Mouse (Mus musculus) myocyte (in vitro differentiated cells): ENCODE results near the gene Tecr. TPM values are rescaled to one million over a fixed set of nuclear protein-coding genes. Genes with fewer than 3 reads are reported as not detected.

ENCODE experiments used
- H3K27me3 ChIP-seq: one replicate; pipeline ENCODE4 v1.6.1; 2011; ENCODE audit not compliant: control insufficient read depth, insufficient read depth, insufficient read length
- H3K36me3 ChIP-seq: one replicate; pipeline ENCODE4 v1.6.1; 2011; ENCODE audit not compliant: control insufficient read depth, insufficient read depth
- H3K4me2 ChIP-seq: one replicate; pipeline ENCODE4 v1.6.1; 2011; ENCODE audit warnings: low read depth, control low read depth
- H3K4me3 ChIP-seq: one replicate; pipeline ENCODE4 v1.5.1; 2011; ENCODE audit warnings: mild to moderate bottlenecking, control low read depth, moderate library complexity
- H3K79me2 ChIP-seq: one replicate; pipeline ENCODE4 v1.6.1; 2011; ENCODE audit not compliant: control insufficient read depth, insufficient read depth
- H3ac ChIP-seq: one replicate; pipeline ENCODE4 v1.6.1; 2011; ENCODE audit not compliant: control insufficient read depth, insufficient read length
- CEBPB ChIP-seq: IDR thresholded peaks from 2 replicates; pipeline ENCODE4 v1.6.1; 2011; ENCODE audit warnings: mild to moderate bottlenecking, moderate library complexity; ENCODE audit not compliant: poor library complexity, insufficient read depth, severe bottlenecking
- E2F4 ChIP-seq: IDR thresholded peaks from one replicate; pipeline ENCODE4 v1.6.1; 2011; ENCODE audit warnings: mild to moderate bottlenecking, control low read depth, moderate library complexity; ENCODE audit not compliant: insufficient read depth
- MAX ChIP-seq: IDR thresholded peaks from one replicate; pipeline ENCODE4 v1.6.1; 2011; ENCODE audit warnings: low read depth, mild to moderate bottlenecking, control low read depth
- MYOD1 ChIP-seq, 3 experiments: IDR thresholded peaks; one replicate each; pipeline ENCODE4 v1.6.1; 2011; ENCODE audit warnings: control low read depth in 2 of 3, low read depth in 2 of 3, mild to moderate bottlenecking in 2 of 3, moderate library complexity in 1 of 3; ENCODE audit not compliant: insufficient read length in 2 of 3, control insufficient read depth in 1 of 3
- MYOG ChIP-seq, 3 experiments: IDR thresholded peaks; one replicate each; pipeline ENCODE4 v1.6.1; 2011; ENCODE audit warnings: control low read depth in 2 of 3, low read depth in 2 of 3, mild to moderate bottlenecking in 2 of 3; ENCODE audit not compliant: insufficient read length in 2 of 3, control insufficient read depth in 1 of 3, insufficient read depth in 1 of 3
- POLR2A ChIP-seq: IDR thresholded peaks from one replicate; pipeline ENCODE4 v1.6.1; 2011; ENCODE audit warnings: low read depth, mild to moderate bottlenecking, control low read depth, moderate library complexity; ENCODE audit not compliant: insufficient read length
- POLR2AphosphoS2 ChIP-seq: IDR thresholded peaks from one replicate; pipeline ENCODE4 v1.6.1; 2011; ENCODE audit warnings: low read depth, control low read depth; ENCODE audit not compliant: insufficient read length
- REST ChIP-seq: IDR thresholded peaks from one replicate; pipeline ENCODE4 v1.6.1; 2011; ENCODE audit warnings: mild to moderate bottlenecking, control low read depth, moderate library complexity; ENCODE audit not compliant: insufficient read depth, insufficient read length
- SRF ChIP-seq: IDR thresholded peaks from one replicate; pipeline ENCODE4 v1.6.1; 2011; ENCODE audit warnings: low read depth; ENCODE audit not compliant: control insufficient read depth, insufficient read length
- TCF12 ChIP-seq: IDR thresholded peaks from one replicate; pipeline ENCODE4 v1.6.1; 2011; ENCODE audit warnings: mild to moderate bottlenecking, control low read depth; ENCODE audit not compliant: poor library complexity, insufficient read depth, severe bottlenecking
- TCF3 ChIP-seq: IDR thresholded peaks from one replicate; pipeline ENCODE4 v1.6.1; 2011; ENCODE audit warnings: low read depth, control low read depth; ENCODE audit not compliant: insufficient read length
- USF1 ChIP-seq: IDR thresholded peaks from one replicate; pipeline ENCODE4 v1.6.1; 2011; ENCODE audit warnings: low read depth, mild to moderate bottlenecking, control low read depth, moderate library complexity
- polyA plus RNA-seq: library from polyadenylated mRNA; unstranded; fragments of >200 nt; fragmentation: generic; extraction: Trizol; gene quantifications from one replicate; pipeline ENCODE4 v1.2.1, GENCODE M21; 2012; ENCODE audit warnings: missing spikeins

Gene Tecr
- polyA plus RNA-seq, 1 experiment: 459 TPM

DNA sequence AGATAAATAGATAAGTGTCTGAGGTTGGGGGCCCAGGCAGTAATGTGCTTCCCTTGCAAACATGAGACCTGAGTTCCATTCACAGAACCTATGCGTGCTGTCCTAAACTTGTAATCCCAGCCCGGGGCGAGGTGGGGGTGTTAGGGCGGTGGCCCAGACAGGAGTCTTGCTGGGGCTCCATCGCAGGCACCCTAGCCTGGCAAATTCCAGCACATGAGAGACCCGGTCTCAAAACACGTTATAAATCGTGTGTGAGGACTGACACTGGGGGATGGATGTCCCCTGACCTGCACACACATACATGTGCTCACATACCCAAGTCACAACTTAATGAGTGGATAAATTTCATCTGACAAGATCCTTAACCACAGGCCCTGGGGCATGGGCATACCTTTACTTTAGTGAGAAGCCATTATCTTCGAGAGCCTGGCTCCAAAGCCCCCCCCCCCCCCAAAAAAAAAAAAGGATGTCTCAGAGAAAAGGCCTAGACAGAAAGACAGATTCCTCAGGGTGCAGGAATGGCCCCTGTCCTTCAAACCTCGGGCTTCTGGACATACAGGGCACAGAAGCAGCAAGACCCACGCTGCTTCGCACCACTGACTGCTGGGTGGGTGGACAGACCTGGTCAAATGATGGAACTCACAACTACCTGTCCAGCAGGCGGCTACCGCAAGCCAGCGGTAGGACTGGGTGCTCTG is 14.1 kb upstream of the Tecr start:
- Histone ChIP-seq H3K4me2 (peak overlapping the region; percentile 90), H3ac (no peak overlapping the region), H3K79me2 (no peaks in the 10 kb centered on the region), H3K4me3 (no peak overlapping the region), H3K36me3 (no peaks in the 10 kb centered on the region), H3K27me3 (no peaks in the 10 kb centered on the region)
- TF ChIP-seq MAX (no peak), MYOG (IDR thresholded peaks at IDR 0.05; ENCODE audit: control insufficient read depth in 1 of 3, insufficient read depth in 1 of 3, insufficient read length in 2 of 3, low read depth in 2 of 3) (no peak), TCF3 (no peak)

DNA sequence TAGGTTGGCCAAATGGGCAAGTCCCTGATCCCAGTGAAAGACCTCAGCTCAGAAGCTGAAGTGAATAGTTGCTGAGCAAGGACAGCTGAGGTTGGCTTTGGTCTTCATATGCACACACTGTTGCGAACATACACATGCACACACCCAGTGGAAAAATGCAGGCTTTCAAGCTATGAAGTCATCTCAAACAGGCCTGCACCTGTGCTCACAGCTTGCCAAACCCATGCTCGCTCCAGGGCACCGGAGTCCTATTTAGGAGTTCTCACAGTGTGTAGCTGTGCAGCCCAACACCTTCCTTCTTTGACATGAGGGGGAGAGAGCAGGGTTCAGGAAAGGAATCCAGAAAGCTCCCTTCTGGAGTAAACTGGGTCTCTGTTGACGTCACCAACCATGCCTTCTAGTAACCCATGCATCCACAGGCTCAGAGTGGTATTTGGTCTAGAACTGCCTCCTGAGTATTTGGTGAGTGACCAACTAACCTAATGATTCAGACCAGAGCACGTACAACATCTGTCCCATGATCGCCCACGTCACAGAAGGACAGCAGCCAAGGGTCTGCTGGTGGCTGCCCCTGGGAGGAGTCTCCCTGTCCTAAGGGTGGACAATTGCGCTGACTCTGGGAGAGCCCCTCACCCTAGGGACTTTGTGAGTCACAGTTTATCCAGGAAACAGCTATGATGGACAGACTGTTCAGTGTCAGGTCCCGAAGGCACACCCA is 12.0 kb upstream of the Tecr start:
- Histone ChIP-seq H3K79me2 (no peaks in the 10 kb centered on the region), H3K4me2 (peak overlapping the region; percentile 19), H3ac (no peak overlapping the region), H3K36me3 (no peaks in the 10 kb centered on the region), H3K27me3 (no peaks in the 10 kb centered on the region), H3K4me3 (no peak overlapping the region)
- TF ChIP-seq MYOG (IDR thresholded peaks at IDR 0.05; ENCODE audit: control insufficient read depth in 1 of 3, insufficient read depth in 1 of 3, insufficient read length in 2 of 3, low read depth in 2 of 3) (peak in 2 of 3 experiments; percentile 21 to 81), REST (no peak), MYOD1 (IDR thresholded peaks at IDR 0.05; ENCODE audit: control insufficient read depth in 1 of 3, insufficient read length in 2 of 3, low read depth in 2 of 3) (peak in 2 of 3 experiments; percentile 53 to 62), CEBPB (0 out of 2 replicates have a peak, but pooled peaks have one; percentile 18)

DNA sequence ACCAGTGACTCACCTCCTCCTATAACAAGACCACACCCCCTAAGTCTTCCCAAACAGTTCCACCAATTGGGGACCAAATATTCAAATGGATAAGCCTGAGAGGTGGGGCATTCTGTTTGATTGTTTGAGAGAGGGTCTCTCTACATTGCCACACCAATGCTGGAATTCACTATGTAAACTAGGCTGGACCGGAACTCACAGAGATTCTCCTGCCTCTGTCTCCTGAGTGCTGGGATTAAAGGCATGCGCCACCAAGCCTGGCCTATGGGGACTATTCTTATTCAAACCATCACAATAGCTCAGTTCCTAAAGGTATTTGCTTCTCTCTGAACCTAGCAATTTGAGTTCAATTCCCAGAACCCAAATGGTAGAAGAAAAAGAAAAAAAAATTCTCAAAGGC is 10.8 kb upstream of the Tecr start:
- TF ChIP-seq TCF3 (no peak), E2F4 (no peak), MYOD1 (IDR thresholded peaks at IDR 0.05; ENCODE audit: control insufficient read depth in 1 of 3, insufficient read length in 2 of 3, low read depth in 2 of 3) (no peak), POLR2AphosphoS2 (no peak), SRF (no peak), TCF12 (no peak), CEBPB (no peak), MYOG (IDR thresholded peaks at IDR 0.05; ENCODE audit: control insufficient read depth in 1 of 3, insufficient read depth in 1 of 3, insufficient read length in 2 of 3, low read depth in 2 of 3) (no peak), REST (no peak), MAX (no peak), POLR2A (no peak), USF1 (no peak)
- Histone ChIP-seq H3K36me3 (no peaks in the 10 kb centered on the region), H3K4me3 (no peak overlapping the region), H3K4me2 (no peak overlapping the region), H3K27me3 (no peaks in the 10 kb centered on the region), H3ac (no peak overlapping the region), H3K79me2 (no peaks in the 10 kb centered on the region)

DNA sequence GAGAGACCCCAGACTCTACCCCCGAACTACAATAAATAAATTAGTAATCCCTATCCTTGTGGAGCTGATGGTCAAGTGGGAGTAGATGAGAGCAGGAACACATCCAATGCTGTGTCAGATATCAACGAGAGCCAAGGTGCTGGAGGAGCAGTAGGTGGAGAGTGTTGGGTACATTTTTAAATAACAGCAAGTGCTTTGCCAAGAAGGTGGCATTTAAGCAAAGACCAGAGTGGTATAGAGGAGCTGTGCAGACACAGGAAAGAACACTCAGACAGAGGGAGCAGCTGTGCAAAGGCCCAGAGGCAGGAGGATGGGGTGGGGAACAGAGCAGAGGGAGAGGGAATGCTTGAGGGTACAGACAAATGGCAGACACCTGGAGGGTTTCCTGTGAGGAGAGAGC is 9.3 kb upstream of the Tecr start:
- H3K79me2 ChIP-seq: no peaks in the 10 kb centered on the region
- H3K4me2 ChIP-seq: no peak overlapping the region
- no peak overlapping the region for H3ac ChIP-seq
- H3K36me3 ChIP-seq: peaks cover 4% of the 10 kb centered on the region
- no peak for TF ChIP-seq MYOD1 (IDR thresholded peaks at IDR 0.05; ENCODE audit: control insufficient read depth in 1 of 3, insufficient read length in 2 of 3, low read depth in 2 of 3)
- no peak for TF ChIP-seq USF1
- no peak for TF ChIP-seq CEBPB
- TF ChIP-seq POLR2A: no peak
- no peaks in the 10 kb centered on the region for H3K27me3 ChIP-seq
- H3K4me3 ChIP-seq: no peak overlapping the region

DNA sequence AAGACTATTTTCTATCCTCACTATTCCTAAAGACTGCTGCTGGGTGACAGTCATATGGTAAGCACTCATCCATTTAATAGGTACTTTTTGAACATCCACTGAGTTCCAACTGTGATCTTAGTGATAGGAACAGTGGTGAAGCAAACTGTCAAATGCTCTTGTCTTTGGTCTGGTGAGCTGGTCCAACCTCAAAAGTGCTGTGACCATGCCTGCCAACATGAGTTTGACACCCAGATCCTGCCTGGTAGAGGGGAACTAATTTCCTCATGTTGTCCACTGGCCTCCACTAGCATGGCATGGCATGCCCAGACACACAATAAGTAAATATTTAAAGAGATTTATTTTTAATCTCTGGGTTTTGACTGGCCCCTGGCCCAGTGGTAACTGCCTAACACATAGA is 8.9 kb upstream of the Tecr start:
- Histone ChIP-seq H3K79me2 (peaks cover under 1% of the 10 kb centered on the region), H3K36me3 (peaks cover 5% of the 10 kb centered on the region), H3K4me3 (no peak overlapping the region), H3ac (no peak overlapping the region), H3K27me3 (no peaks in the 10 kb centered on the region), H3K4me2 (no peak overlapping the region)
- TF ChIP-seq E2F4 (no peak), MYOD1 (IDR thresholded peaks at IDR 0.05; ENCODE audit: control insufficient read depth in 1 of 3, insufficient read length in 2 of 3, low read depth in 2 of 3) (no peak), POLR2AphosphoS2 (no peak)
